Mouse (Mus musculus): ENCODE measurements around the gene Zfp319.
"Not testable (repeated sequence)": the region's sequence is repeated elsewhere in the genome, so short reads cannot be mapped to it uniquely, and the experiment has no call there.

Gene Zfp319

GRCm38 (mm10) chr8:95331720-95332436 lies at the start of gene Zfp319, which contains the start of gene Usb1:
Zfp319 (minus strand) TSS chr8:95331950.
Usb1 (plus strand) TSS chr8:95332284.
- DNase-seq (ENCODE audit: low read depth, low spot score), result peak; percentile 91

- no peak for DNase-seq (ENCODE audit: low read depth, low spot score)
Observed at GRCm38 (mm10) chr8:95380953-95381352, 49.2 kb upstream of the Zfp319 start.

- not testable (repeated sequence) for DNase-seq (ENCODE audit: low read depth, low spot score)
Observed at GRCm38 (mm10) chr8:95378928-95379327, 47.2 kb upstream of the Zfp319 start.

GRCm38 (mm10) chr8:95377863-95378291 lies 46.1 kb upstream of the Zfp319 start:
- no peak for DNase-seq (ENCODE audit: low read depth, low spot score)

- DNase-seq (ENCODE audit: low read depth, low spot score), result no peak
Observed at GRCm38 (mm10) chr8:95377101-95377500, 45.4 kb upstream of the Zfp319 start.

GRCm38 (mm10) chr8:95376309-95376999 lies 44.7 kb upstream of the Zfp319 start:
- no peak for DNase-seq (ENCODE audit: low read depth, low spot score)

GRCm38 (mm10) chr8:95375374-95375930 lies 43.7 kb upstream of the Zfp319 start:
- no peak for DNase-seq (ENCODE audit: low read depth, low spot score)

GRCm38 (mm10) chr8:95374429-95374828 lies 42.7 kb upstream of the Zfp319 start:
- DNase-seq (ENCODE audit: low read depth, low spot score), result no peak

GRCm38 (mm10) chr8:95373389-95374002 lies 41.7 kb upstream of the Zfp319 start:
- no peak for DNase-seq (ENCODE audit: low read depth, low spot score)

- peak; percentile 59 for DNase-seq (ENCODE audit: low read depth, low spot score)
Observed at GRCm38 (mm10) chr8:95369581-95370326, 38.0 kb upstream of the Zfp319 start.

- DNase-seq (ENCODE audit: low read depth, low spot score), result no peak
Observed at GRCm38 (mm10) chr8:95363849-95364248, 32.1 kb upstream of the Zfp319 start.

- no peak for DNase-seq (ENCODE audit: low read depth, low spot score)
Observed at GRCm38 (mm10) chr8:95362272-95362671, 30.5 kb upstream of the Zfp319 start.

GRCm38 (mm10) chr8:95361016-95361341 lies 29.2 kb upstream of the Zfp319 start:
- DNase-seq (ENCODE audit: low read depth, low spot score), result no peak

- DNase-seq (ENCODE audit: low read depth, low spot score), result no peak
Observed at GRCm38 (mm10) chr8:95360181-95361015, 28.6 kb upstream of the Zfp319 start.

GRCm38 (mm10) chr8:95358550-95359411 lies 27.0 kb upstream of the Zfp319 start:
- DNase-seq (ENCODE audit: low read depth, low spot score), result no peak

- no peak for DNase-seq (ENCODE audit: low read depth, low spot score)
Observed at GRCm38 (mm10) chr8:95354606-95355005, 22.9 kb upstream of the Zfp319 start.

- peak; percentile 58 for DNase-seq (ENCODE audit: low read depth, low spot score)
Observed at GRCm38 (mm10) chr8:95352871-95353866, 21.4 kb upstream of the Zfp319 start.

GRCm38 (mm10) chr8:95352151-95352870 lies 20.6 kb upstream of the Zfp319 start, which contains the start of gene Mmp15:
Mmp15 (plus strand) TSS chr8:95352268.
- DNase-seq (ENCODE audit: low read depth, low spot score), result peak; percentile 76

Measured in WW6 (cell line).